Mouse (Mus musculus): ENCODE data around the gene Sptlc2. TPM values are rescaled to one million over a fixed set of nuclear protein-coding genes. Genes with fewer than 3 reads are reported as not detected.

The Sptlc2 gene
- total RNA-seq, 2 experiments from 2014 or later, result 16.8 to 20.2 TPM

Small RNA genes lying within 50 kb of the gene (microRNA-seq; reads per million reads assigned to microRNA genes)
- 0 reads per million in 2 experiments for gene Gm47293
- gene Mir3068, result 24.2 to 32.1 reads per million in 2 experiments

Other genes starting within 250 kb of the Sptlc2 start
- gene Gstz1, start 241.2 kb downstream of the Sptlc2 start, total RNA-seq (2021), result 10 to 100 TPM; 41.5 to 41.7 TPM
- gene Pomt2, start 240.4 kb downstream of the Sptlc2 start, total RNA-seq (2021), result 1 to 10 TPM; 5.8 to 6.2 TPM
- gene Samd15, start 188.6 kb downstream of the Sptlc2 start, total RNA-seq (2021), result under 1 TPM in 1 of 2 experiments, not detected in 1; 0.29 TPM
- gene Tmed8, start 187.9 kb downstream of the Sptlc2 start, total RNA-seq (2021), result 1 to 10 TPM; 1.9 to 2.1 TPM
- under 1 TPM; 0.23 to 0.49 TPM for gene Noxred1, start 149.6 kb downstream of the Sptlc2 start, total RNA-seq (2021)
- 10 to 100 TPM in 1 of 2 experiments, 1 to 10 TPM in 1; 9.0 to 11.0 TPM for gene Vipas39, start 122.1 kb downstream of the Sptlc2 start, total RNA-seq (2021)
- 100 to 1,000 TPM; 111 to 115 TPM for gene Ahsa1, start 121.9 kb downstream of the Sptlc2 start, total RNA-seq (2021)
- under 1 TPM in 1 of 2 experiments, not detected in 1; 0.08 TPM for gene Ism2, start 88.7 kb downstream of the Sptlc2 start, total RNA-seq (2021)
- gene Slirp, start 55.5 kb upstream of the Sptlc2 start, total RNA-seq (2021), result 100 to 1,000 TPM; 142 to 154 TPM
- 1 to 10 TPM; 6.0 to 7.6 TPM for gene Alkbh1, start 55.7 kb upstream of the Sptlc2 start, total RNA-seq (2021)
- 10 to 100 TPM; 43.7 to 44.7 TPM for gene Snw1, start 83.9 kb upstream of the Sptlc2 start, total RNA-seq (2021)
- gene Gm5788, start 106.4 kb upstream of the Sptlc2 start, total RNA-seq (2021), result not detected
- gene Gm8300, start 126.0 kb upstream of the Sptlc2 start, total RNA-seq (2021), result not detected
- not detected for gene Oog1, start 214.3 kb upstream of the Sptlc2 start, total RNA-seq (2021)
- gene Gm4027, start 230.5 kb upstream of the Sptlc2 start, total RNA-seq (2021), result not detected

All from gastrocnemius, postnatal 14 days (tissue).